Comparison of ENCODE assay signal across 12 mouse cellular contexts in the genomic region with DNA sequence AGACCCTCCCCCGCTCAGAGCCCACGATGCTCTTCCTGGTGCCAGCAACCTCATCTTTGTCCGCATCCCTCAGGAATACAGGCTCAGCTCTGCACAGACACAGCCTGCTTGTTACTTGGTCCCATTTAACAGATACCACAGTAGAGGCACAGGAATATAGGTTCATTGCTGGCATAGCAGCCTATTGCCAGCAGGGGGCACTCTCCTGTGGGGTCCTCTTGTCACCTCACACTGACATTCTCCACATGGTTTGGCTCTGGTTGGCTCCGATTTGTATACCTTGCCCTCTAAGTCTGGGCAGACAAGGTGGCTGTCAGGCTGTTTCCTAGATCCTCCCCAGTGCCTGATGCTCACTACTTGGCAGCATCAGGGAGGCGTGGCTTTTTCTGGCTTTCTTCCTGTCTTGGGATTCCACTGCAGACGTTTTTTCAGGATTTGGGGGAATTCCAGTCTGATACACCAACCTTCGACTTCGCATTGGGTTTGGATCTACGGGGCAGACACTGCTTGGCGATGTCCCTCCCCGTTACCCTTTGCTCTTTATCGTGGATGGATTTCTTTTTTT. TPM values are rescaled to one million over a fixed set of nuclear protein-coding genes. Genes with fewer than 3 reads are reported as not detected.
A peak's percentile ranks its signal among the peaks of the same experiment; 100 is the strongest.
DNase-seq lines count a peak whose midpoint lies in the region; ATAC-seq and TF ChIP-seq lines count a peak whose summit lies in the region.
"Had no signal": no experiment of that assay in that cellular context is flagged by ENCODE, and none has a peak within 500 bp of the region (broad histone marks: within the 10 kb centered on the region; RNA-seq: fewer than 3 reads in every experiment).

No protein-coding gene starts in this region.

- H3K9ac ChIP-seq in kidney, postnatal 0 days (ENCODE audit: low read depth, low read length), result no peak overlapping the region
- no peak overlapping the region for H3K9ac ChIP-seq in kidney, embryonic 15.5 days

- no peaks in the 10 kb centered on the region for H3K27me3 ChIP-seq in kidney, postnatal 0 days (ENCODE audit: insufficient read depth, low read length)
- H3K27me3 ChIP-seq in kidney, embryonic 15.5 days, result peaks cover 5% of the 10 kb centered on the region; the same call in 1 of the 2 replicates
- H3K27me3 ChIP-seq in testis, adult 2 months (ENCODE audit: control insufficient read depth, insufficient read depth, low read length), result no peaks in the 10 kb centered on the region

- no peaks in the 10 kb centered on the region for H3K9me3 ChIP-seq in kidney, postnatal 0 days (replicated peaks; ENCODE audit: low read length)
- H3K9me3 ChIP-seq in kidney, embryonic 15.5 days (replicated peaks), result no peaks in the 10 kb centered on the region

- TF ChIP-seq POLR2A in testis, adult 2 months (IDR thresholded peaks at IDR 0.05; ENCODE audit: control insufficient read depth, low read depth, low read length), result no peak

- peak; percentile 29; the same call in 1 of the 2 replicates for TF ChIP-seq CTCF in kidney, postnatal 0 days (IDR thresholded peaks at IDR 0.05; ENCODE audit: low read depth)
- TF ChIP-seq CTCF in testis, adult 2 months (IDR thresholded peaks at IDR 0.05; ENCODE audit: control insufficient read depth, insufficient read depth, insufficient replicate concordance, low read depth, low read length), result peak; percentile 41; the same call in 1 of the 2 replicates

- 78% methylated on average over 12 of the region's 12 CpGs for whole genome bisulfite sequencing in kidney, postnatal 0 days
- 75% methylated on average over 12 of the region's 12 CpGs for WGBS in kidney, embryonic 15.5 days

- H3K36me3 ChIP-seq in kidney, postnatal 0 days (ENCODE audit: insufficient read depth, low read length), result no peaks in the 10 kb centered on the region
- no peaks in the 10 kb centered on the region for H3K36me3 ChIP-seq in kidney, embryonic 15.5 days
- no peaks in the 10 kb centered on the region for H3K36me3 ChIP-seq in testis, adult 2 months (ENCODE audit: control insufficient read depth, insufficient read depth, low read length)

- no peak overlapping the region for H3K4me3 ChIP-seq in kidney, postnatal 0 days (replicated peaks; ENCODE audit: low read depth, low read length)
- H3K4me3 ChIP-seq in kidney, embryonic 15.5 days (replicated peaks), result no peak overlapping the region
- H3K4me3 ChIP-seq in testis, adult 2 months (ENCODE audit: control insufficient read depth, low read depth, low read length), result no peak overlapping the region
- H3K4me3 ChIP-seq: myocyte had no signal

- no peaks in the 10 kb centered on the region for H3K4me1 ChIP-seq in kidney, postnatal 0 days (replicated peaks; ENCODE audit: insufficient read depth, low read length)
- peaks cover 10% of the 10 kb centered on the region for H3K4me1 ChIP-seq in kidney, embryonic 15.5 days
- H3K4me1 ChIP-seq in testis, adult 2 months (ENCODE audit: control insufficient read depth, insufficient read depth, low read length), result no peaks in the 10 kb centered on the region

- peak; percentile 24 for DNase-seq in CD4-positive, CD25-positive, alpha-beta regulatory T cell, adult 2 months (ENCODE audit: low read depth, low spot score)
- DNase-seq in kidney, postnatal 0 days (ENCODE audit: low spot score), result no peak
- DNase-seq in testis, postnatal 14 days (ENCODE audit: low spot score), result no peak
- no peak for DNase-seq in frontal cortex, adult 2 months (ENCODE audit: extremely low spot score in 1 of 2, low spot score in 1 of 2)
- no peak for DNase-seq in adipocyte (ENCODE audit: low spot score)
- DNase-seq: cerebellum, adult 9-11 months; right cerebral cortex, postnatal 4 days had no signal

- H3K4me2 ChIP-seq in kidney, postnatal 0 days (ENCODE audit: low read length), result no peak overlapping the region
- H3K4me2 ChIP-seq in kidney, embryonic 15.5 days, result no peak overlapping the region

- H3K27ac ChIP-seq in kidney, postnatal 0 days, result no peak overlapping the region
- H3K27ac ChIP-seq in kidney, embryonic 15.5 days, result no peak overlapping the region
- H3K27ac ChIP-seq in testis, adult 2 months (ENCODE audit: control insufficient read depth, insufficient read depth, low read depth, low read length), result no peak overlapping the region

- ATAC-seq in CD4-positive, CD25-positive, alpha-beta regulatory T cell, adult 4 months, result no peak
- no peak for ATAC-seq in kidney, postnatal 0 days (replicated peaks; ENCODE audit: low FRiP score, low read depth)
- ATAC-seq in kidney, embryonic 15.5 days (replicated peaks; ENCODE audit: low FRiP score), result no peak
- ATAC-seq: forebrain, embryonic 16.5 days had no signal

RNA-seq across cellular contexts. Expression of a gene that starts 42.6 kb away (rescaled TPM):
- polyA plus RNA-seq in CD4-positive, CD25-positive, alpha-beta regulatory T cell, adult 4 months (2017; shearing (Covaris generic)), result under 1 TPM; 0.24 to 0.62 TPM
- 4.4 and 4.6 TPM in 2 replicates for polyA plus RNA-seq in kidney, postnatal 0 days (2015; fragmentation: Nextera tagmentation; extraction: Ambion mirVana)
- polyA plus RNA-seq in kidney, embryonic 15.5 days (2015; fragmentation: Nextera tagmentation; extraction: Ambion mirVana), result 4.1 and 4.8 TPM in 2 replicates
- 3.0 and 4.6 TPM in 2 replicates for polyA plus RNA-seq in testis, adult 2 months (2012; rRNA removed)
- 3.3 and 3.7 TPM in 2 replicates for polyA plus RNA-seq in frontal cortex, adult 2 months (2012; rRNA removed)

RNA-seq across cellular contexts. Expression of a gene that starts 58.8 kb away (rescaled TPM):
- 1 to 10 TPM; 3.7 to 9.2 TPM for polyA plus RNA-seq in CD4-positive, CD25-positive, alpha-beta regulatory T cell, adult 4 months (2017; shearing (Covaris generic))
- 31.1 and 34.6 TPM in 2 replicates for polyA plus RNA-seq in kidney, postnatal 0 days (2015; fragmentation: Nextera tagmentation; extraction: Ambion mirVana)
- polyA plus RNA-seq in kidney, embryonic 15.5 days (2015; fragmentation: Nextera tagmentation; extraction: Ambion mirVana), result 61.4 and 63.5 TPM in 2 replicates
- 8.2 and 9.4 TPM in 2 replicates for polyA plus RNA-seq in testis, adult 2 months (2012; rRNA removed)
- polyA plus RNA-seq in frontal cortex, adult 2 months (2012; rRNA removed), result 5.4 and 5.9 TPM in 2 replicates
